ENCODE assay signal across 18 mouse cellular contexts in the genomic region with DNA sequence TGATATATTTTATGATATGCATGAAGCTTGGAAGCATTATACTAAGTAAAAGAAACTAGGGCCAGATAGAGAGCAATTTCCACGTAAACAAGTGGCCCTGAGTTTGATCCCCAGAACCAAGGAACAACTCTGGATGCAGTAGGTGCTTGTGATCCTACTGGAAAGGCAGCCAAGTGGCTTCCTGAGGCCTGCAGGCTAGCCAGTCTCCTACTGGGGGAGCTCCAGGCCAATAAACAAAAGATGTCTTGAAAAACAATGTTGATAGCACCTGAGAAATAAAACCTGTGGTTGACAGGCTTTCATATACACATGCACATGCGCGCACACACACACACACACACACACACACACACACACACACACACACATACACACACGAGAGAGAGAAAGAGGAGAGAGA.
DNase-seq lines count a peak whose midpoint lies in the region; TF ChIP-seq lines count a peak whose summit lies in the region.
"Had no signal": no experiment of that assay in that cellular context is flagged by ENCODE, and none has a peak within 500 bp of the region (broad histone marks: within the 10 kb centered on the region; RNA-seq: fewer than 3 reads in every experiment).

No protein-coding gene starts in this region.

- DNase-seq in adrenal gland, postnatal 14 days: peak; percentile 11
- DNase-seq in adrenal gland, postnatal 4 days (ENCODE audit: low spot score in 2 of 2): no peak
- DNase-seq in heart, postnatal 10 days: peak; percentile 3 to 15
- no peak for DNase-seq in heart, adult 8-10 months (ENCODE audit: low spot score)
- no peak for DNase-seq in lung, adult 2 months
- no peak for DNase-seq in lung, postnatal 10 days
- DNase-seq in adipocyte (ENCODE audit: low spot score): peak; percentile 16
- no peak for DNase-seq in retina, postnatal 1 day
- DNase-seq: cerebellum, postnatal 36 days; gastrocnemius, postnatal 10 days; heart, adult 18-20 months; left cerebral cortex, postnatal 4 days; liver; right cerebral cortex, postnatal 14 days; thymus, adult 18-20 months; thymus, postnatal 4 days had no signal

- TF ChIP-seq POLR2A in lung, adult 2 months (IDR thresholded peaks at IDR 0.05; ENCODE audit: borderline replicate concordance, extremely low read depth, low read depth, low read length): no peak

- intact Hi-C loops in heart, postnatal 10 days (cut with DNase I): no loop called here

- peak; percentile 32; the same call in 1 of the 2 replicates for TF ChIP-seq CTCF in lung, adult 2 months (IDR thresholded peaks at IDR 0.05; ENCODE audit: insufficient read depth, low read length)

- no peaks in the 10 kb centered on the region for H3K4me1 ChIP-seq in lung, adult 2 months (ENCODE audit: control insufficient read depth, insufficient read depth, low read length)

- 80% methylated on average over 4 of the region's 4 CpGs for WGBS in lung, adult 2 months

- H3K4me3 ChIP-seq in lung, adult 2 months (replicated peaks; ENCODE audit: extremely low read depth, low read depth, low read length): no peak overlapping the region
- H3K4me3 ChIP-seq: hindbrain, embryonic 12.5 days; midbrain, embryonic 10.5 days had no signal

Comparison
In these comparisons a context has a peak if more than half of its experiments do, and no peak if none do; other contexts are left out.
1. DNase-seq: peak in adrenal gland, postnatal 14 days (single experiment), heart, postnatal 10 days (2 of 2) and adipocyte (single experiment); none in adrenal gland, postnatal 4 days (0 of 2), heart, adult 8-10 months (single experiment), lung, adult 2 months (single experiment), lung, postnatal 10 days (single experiment) and retina, postnatal 1 day (single experiment).